Mouse (Mus musculus) heart, embryonic 14.5 days (tissue): Measurements from ENCODE around the gene Tacc3. TPM values are rescaled to one million over a fixed set of nuclear protein-coding genes. Genes with fewer than 3 reads are reported as not detected.

Source experiments
- ATAC-seq: fragments of 200-750 bp; cut with Nextera tagmentation; 2 replicates; pipeline ENCODE4 v1.8.0; 2017; ENCODE audit warnings: low read depth, moderate TSS enrichment; ENCODE audit not compliant: insufficient number of reproducible peaks, insufficient read depth, low FRiP score
- H3K27ac ChIP-seq, 2 experiments: fragments of 200-500 bp in 1 of 2; fragments of 300-500 bp in 1 of 2; sonication (generic) in 1 of 2; replicated peaks in 1 of 2; 2 replicates each; pipeline ENCODE4 v1.5.1; 2012 to 2014; ENCODE audit warnings: low read depth in 2 of 2, low read length in 2 of 2, control low read depth in 1 of 2, mild to moderate bottlenecking in 1 of 2, mixed read lengths in 1 of 2; ENCODE audit not compliant: control insufficient read depth in 1 of 2, insufficient read depth in 1 of 2
- H3K27me3 ChIP-seq: fragments of 300-500 bp; sonication (generic); 2 replicates; pipeline ENCODE4 v1.6.1; 2014; ENCODE audit warnings: mild to moderate bottlenecking, low read length, control low read depth; ENCODE audit not compliant: control insufficient read depth, insufficient read depth
- H3K36me3 ChIP-seq: fragments of 300-500 bp; sonication (generic); 2 replicates; pipeline ENCODE4 v1.6.1; 2014; ENCODE audit warnings: mild to moderate bottlenecking, control low read depth, low read length, mixed read lengths; ENCODE audit not compliant: control insufficient read depth, insufficient read depth
- H3K4me1 ChIP-seq, 2 experiments: fragments of 200-500 bp in 1 of 2; fragments of 300-500 bp in 1 of 2; sonication (generic) in 1 of 2; 2 replicates each; pipeline ENCODE4 v1.6.1; 2012 to 2014; ENCODE audit warnings: low read length in 2 of 2, control low read depth in 1 of 2, mixed read lengths in 1 of 2; ENCODE audit not compliant: control insufficient read depth in 2 of 2, insufficient read depth in 2 of 2
- H3K4me2 ChIP-seq: fragments of 300-500 bp; sonication (generic); 2 replicates; pipeline ENCODE4 v1.6.1; 2014; ENCODE audit warnings: mild to moderate bottlenecking, low read length
- H3K4me3 ChIP-seq, 2 experiments: fragments of 200-500 bp in 1 of 2; fragments of 300-500 bp in 1 of 2; sonication (generic) in 1 of 2; 2 replicates each; pipeline ENCODE4 v1.5.1; 2012 to 2014; ENCODE audit warnings: low read length in 2 of 2, mild to moderate bottlenecking in 2 of 2, control low read depth in 1 of 2, low read depth in 1 of 2, moderate library complexity in 1 of 2; ENCODE audit not compliant: control insufficient read depth in 1 of 2, insufficient read depth in 1 of 2
- H3K9ac ChIP-seq: fragments of 300-500 bp; sonication (generic); 2 replicates; pipeline ENCODE4 v1.6.1; 2014; ENCODE audit warnings: mild to moderate bottlenecking, low read length
- H3K9me3 ChIP-seq: fragments of 300-500 bp; sonication (generic); 2 replicates; pipeline ENCODE4 v1.6.1; 2016; ENCODE audit warnings: low read length, control low read depth; ENCODE audit not compliant: control insufficient read depth
- WGBS: fragments of 180-500 bp; shearing (Covaris S2); extraction: QIAGEN DNeasy Blood & Tissue Kit; methylation state at CpG from one replicate; pipeline ENCODE4 v1.1.7; 2014; 5-methylcytosine and 5-hydroxymethylcytosine counted together
- polyA plus RNA-seq: library from polyadenylated mRNA; unstranded; fragments of >200 nt; fragmentation: Nextera tagmentation; extraction: Ambion mirVana; gene quantifications from 2 replicates; pipeline ENCODE4 v1.2.1, GENCODE M21; 2014

Tacc3 gene
- polyA plus RNA-seq, 1 experiment from 2014 or later: 117 TPM

DNA sequence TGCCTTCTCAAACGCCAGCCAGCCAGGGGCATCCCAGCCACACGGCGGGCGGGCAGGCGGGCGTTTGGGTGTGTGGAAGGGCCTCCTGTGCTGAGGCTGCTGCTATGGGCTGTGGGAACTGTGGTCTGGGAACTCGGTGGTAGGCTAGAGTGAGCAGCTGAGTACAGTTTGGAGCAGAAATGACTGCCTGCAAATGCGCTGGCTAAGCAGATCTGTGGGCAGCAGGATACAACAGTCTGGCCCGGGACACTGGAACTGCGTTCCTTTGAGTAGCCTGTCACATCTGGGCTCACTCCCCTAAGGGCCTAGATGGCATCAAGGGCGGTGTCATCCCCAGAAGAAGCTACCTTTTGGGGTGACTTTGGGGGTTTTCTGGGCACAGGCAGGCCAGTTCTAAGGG is 43.9 kb downstream of the Tacc3 start:
- no peaks in the 10 kb centered on the region for H3K36me3 ChIP-seq
- ATAC-seq: no peak
- H3K9ac ChIP-seq: no peak overlapping the region
- H3K4me2 ChIP-seq: no peak overlapping the region
- H3K9me3 ChIP-seq: no peaks in the 10 kb centered on the region
- no peak overlapping the region for H3K27ac ChIP-seq
- 79% methylated on average over 11 of the region's 11 CpGs for WGBS
- peaks cover under 1% of the 10 kb centered on the region for H3K27me3 ChIP-seq
- peaks cover 30 to 37% of the 10 kb centered on the region in 2 experiments for H3K4me1 ChIP-seq
- no peak overlapping the region for H3K4me3 ChIP-seq

DNA sequence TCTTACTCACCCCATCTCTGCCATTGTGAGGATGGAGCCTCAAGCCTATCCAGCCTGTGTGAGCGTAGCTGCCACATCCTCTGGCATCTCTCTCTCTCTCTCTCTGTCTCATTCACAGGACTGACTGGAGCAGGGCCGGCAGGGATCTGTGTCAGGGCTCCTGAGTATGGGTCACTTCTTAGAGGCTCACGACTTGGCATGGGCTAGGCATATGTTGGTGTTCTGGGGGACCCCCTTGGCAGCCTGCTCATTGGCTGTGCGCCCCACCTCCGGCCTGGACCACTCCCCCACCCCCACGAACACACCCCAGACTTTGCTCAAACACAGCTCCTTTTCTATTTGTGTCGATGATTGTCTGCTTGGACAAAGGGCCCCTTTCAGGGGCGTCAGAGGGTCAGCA is 46.1 kb downstream of the Tacc3 start:
- no peak overlapping the region for H3K4me2 ChIP-seq
- H3K27me3 ChIP-seq: no peaks in the 10 kb centered on the region
- H3K9ac ChIP-seq: no peak overlapping the region
- ATAC-seq: no peak
- H3K4me3 ChIP-seq: no peak overlapping the region
- no peaks in the 10 kb centered on the region for H3K9me3 ChIP-seq
- H3K4me1 ChIP-seq: peaks cover 32 to 38% of the 10 kb centered on the region in 2 experiments
- WGBS: 69% methylated on average over 8 of the region's 8 CpGs
- H3K27ac ChIP-seq: no peak overlapping the region
- no peaks in the 10 kb centered on the region for H3K36me3 ChIP-seq

DNA sequence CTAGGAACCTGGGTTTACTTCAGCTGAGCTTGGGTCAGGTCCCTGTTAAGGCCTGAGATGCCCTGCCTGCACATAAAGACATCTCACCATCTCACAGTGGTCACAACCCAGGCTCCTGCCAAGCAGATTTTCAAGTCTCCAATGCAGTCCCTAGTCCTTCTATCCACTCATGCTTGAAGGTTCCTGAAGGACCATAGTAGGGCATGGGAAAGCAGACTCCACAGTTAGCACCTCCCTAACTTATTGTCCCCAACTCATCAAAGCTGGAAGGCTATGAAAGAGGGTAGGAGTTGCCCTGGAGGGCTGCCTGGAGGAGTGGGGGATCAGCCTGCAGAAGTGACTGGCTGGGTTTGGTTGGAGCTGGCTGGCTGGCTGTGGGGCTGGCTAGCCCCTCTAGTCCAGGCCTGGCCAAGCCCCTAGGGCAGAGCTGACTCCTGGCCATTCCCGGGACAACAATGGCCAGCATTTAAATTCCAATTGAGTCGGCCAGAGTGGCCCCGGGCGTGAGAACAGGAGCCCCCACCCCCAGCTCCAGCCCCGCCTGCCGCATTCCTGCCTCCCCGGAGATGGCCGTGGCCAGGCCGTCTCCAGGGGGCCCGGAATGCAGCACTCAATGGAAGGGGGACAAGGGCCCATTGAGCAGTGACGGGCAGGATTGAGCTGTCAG is 47.1 kb downstream of the Tacc3 start:
- no peaks in the 10 kb centered on the region for H3K9me3 ChIP-seq
- no peak for ATAC-seq
- H3K4me2 ChIP-seq: peak overlapping the region; percentile 26
- H3K4me3 ChIP-seq: no peak overlapping the region
- WGBS: 7% methylated on average over 11 of the region's 11 CpGs
- H3K9ac ChIP-seq: no peak overlapping the region
- peak overlapping the region in 1 of 2 experiments; percentile 26; a peak in 1 of 4 replicates for H3K27ac ChIP-seq
- peaks cover 27 to 32% of the 10 kb centered on the region in 2 experiments for H3K4me1 ChIP-seq
- H3K36me3 ChIP-seq: no peaks in the 10 kb centered on the region
- no peaks in the 10 kb centered on the region for H3K27me3 ChIP-seq

DNA sequence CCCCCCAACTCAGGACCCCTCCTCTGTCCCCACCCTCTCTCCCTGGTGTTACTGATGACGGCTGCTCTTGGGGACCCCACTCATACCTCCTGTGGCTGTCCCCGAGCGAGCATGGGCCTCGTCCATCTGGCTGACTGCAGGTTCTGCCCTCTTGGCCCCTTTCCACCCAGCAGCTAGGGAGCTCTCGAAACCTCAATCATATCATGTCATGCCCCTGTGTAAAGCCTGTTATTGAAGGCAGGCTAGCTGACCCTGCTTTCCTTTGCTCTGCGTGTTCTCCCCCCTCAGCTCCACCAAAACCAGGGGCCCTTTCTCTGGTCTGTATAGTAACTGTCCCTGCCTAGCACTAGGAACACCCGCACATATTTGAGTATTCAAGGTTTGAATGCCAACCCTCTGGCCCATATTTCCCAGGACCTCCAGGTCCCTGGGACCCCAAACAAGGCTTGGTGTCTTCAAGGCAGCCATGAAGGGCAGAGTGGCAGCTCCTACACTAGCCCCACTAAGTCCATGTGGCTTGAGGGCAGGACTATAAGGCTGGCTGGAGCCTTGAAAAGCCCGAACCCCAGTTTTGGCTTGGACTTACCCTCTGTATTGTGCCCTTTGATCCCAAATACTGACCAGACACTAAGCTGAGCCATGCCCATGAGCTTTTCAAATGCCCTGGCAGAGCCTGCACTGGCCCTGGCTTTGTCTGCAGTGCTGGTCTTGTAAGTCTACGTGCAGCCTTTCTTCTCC is 47.9 kb downstream of the Tacc3 start:
- 32% methylated on average over 9 of the region's 9 CpGs for WGBS
- peak overlapping the region; percentile 26 for H3K4me2 ChIP-seq
- ATAC-seq: 0 out of 2 replicates have a peak, but pooled peaks have one; percentile 4
- no peak overlapping the region for H3K9ac ChIP-seq
- no peaks in the 10 kb centered on the region for H3K9me3 ChIP-seq
- H3K36me3 ChIP-seq: no peaks in the 10 kb centered on the region
- H3K27ac ChIP-seq: peak overlapping the region; percentile 12 to 26; a peak in 2 of 4 replicates
- H3K4me3 ChIP-seq: no peak overlapping the region
- no peaks in the 10 kb centered on the region for H3K27me3 ChIP-seq
- peaks cover 23 to 29% of the 10 kb centered on the region in 2 experiments for H3K4me1 ChIP-seq

DNA sequence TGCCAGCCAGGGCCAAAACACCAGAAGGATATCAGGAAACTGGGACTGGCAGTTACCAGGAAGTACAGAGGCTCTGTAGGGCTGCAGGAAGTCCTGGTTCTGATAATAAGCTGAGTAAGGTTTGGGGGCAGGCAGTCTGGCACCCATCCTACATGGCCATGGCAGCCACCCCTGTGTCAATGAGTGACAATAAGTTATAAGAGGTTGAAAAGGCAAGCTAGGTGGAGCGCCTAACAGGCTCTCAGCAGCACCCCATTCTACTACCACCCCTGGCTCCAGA is 48.4 kb downstream of the Tacc3 start:
- no peak overlapping the region for H3K4me2 ChIP-seq
- H3K9ac ChIP-seq: no peak overlapping the region
- no peaks in the 10 kb centered on the region for H3K9me3 ChIP-seq
- peaks cover 23 to 29% of the 10 kb centered on the region in 2 experiments for H3K4me1 ChIP-seq
- H3K27ac ChIP-seq: no peak overlapping the region
- no peaks in the 10 kb centered on the region for H3K27me3 ChIP-seq
- H3K4me3 ChIP-seq: no peak overlapping the region
- no peaks in the 10 kb centered on the region for H3K36me3 ChIP-seq
- WGBS: 71% methylated on average over 1 of the region's 1 CpGs
- ATAC-seq: no peak

DNA sequence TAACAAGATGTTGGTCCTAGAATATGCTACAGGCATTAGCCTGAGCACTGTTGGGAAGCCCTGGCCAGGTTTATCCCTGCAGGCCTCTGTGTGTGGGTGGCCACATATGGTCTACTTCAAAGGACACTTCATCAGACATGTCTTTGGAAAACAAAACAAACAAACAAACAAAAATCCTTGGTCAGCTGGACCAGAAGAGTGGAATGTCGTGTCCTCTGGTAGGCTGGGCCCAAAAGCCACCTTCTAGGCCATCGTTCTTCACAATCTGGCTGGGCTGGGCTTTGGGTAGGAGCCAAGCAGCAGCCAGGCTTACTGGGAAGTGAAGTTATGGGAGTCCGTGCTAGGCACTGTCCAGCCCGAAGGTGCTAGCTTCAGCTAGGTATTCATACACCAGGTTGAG is 49.2 kb downstream of the Tacc3 start:
- 29% methylated on average over 4 of the region's 4 CpGs for WGBS
- Histone ChIP-seq H3K9me3 (no peaks in the 10 kb centered on the region), H3K27ac (no peak overlapping the region), H3K36me3 (no peaks in the 10 kb centered on the region), H3K27me3 (no peaks in the 10 kb centered on the region), H3K4me2 (no peak overlapping the region), H3K4me3 (no peak overlapping the region), H3K9ac (no peak overlapping the region), H3K4me1 (peaks cover 23 to 29% of the 10 kb centered on the region in 2 experiments)
- ATAC-seq: no peak

DNA sequence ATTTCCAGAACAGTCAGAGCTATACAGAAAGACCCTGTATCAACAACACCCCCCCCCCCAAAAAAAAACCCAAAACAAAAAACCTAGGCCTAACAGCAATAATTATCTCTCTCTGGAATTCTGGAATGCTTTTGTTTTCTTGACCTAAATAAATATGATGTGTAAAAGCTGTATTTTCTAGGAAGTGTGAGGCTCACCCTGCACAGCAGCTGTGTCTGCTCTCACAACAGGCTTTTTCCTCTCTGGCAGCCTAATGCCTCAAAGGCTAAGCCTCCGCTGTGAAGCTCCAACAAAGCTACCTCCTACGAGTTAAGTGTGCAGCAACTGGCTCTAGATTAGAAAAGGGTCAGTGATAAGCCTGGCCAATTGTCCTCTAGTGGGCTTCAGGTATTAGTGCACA is 51.1 kb downstream of the Tacc3 start:
- Histone ChIP-seq H3K4me2 (no peak overlapping the region), H3K4me3 (no peak overlapping the region), H3K9me3 (no peaks in the 10 kb centered on the region), H3K27me3 (no peaks in the 10 kb centered on the region), H3K9ac (no peak overlapping the region), H3K36me3 (no peaks in the 10 kb centered on the region), H3K27ac (no peak overlapping the region), H3K4me1 (peaks cover 23 to 27% of the 10 kb centered on the region in 2 experiments)
- no peak for ATAC-seq
- WGBS: 29% methylated on average over 2 of the region's 2 CpGs
